Mouse (Mus musculus) limb, embryonic 10.5 days (tissue): ENCODE data around the gene Slc6a19. TPM values are rescaled to one million over a fixed set of nuclear protein-coding genes. Genes with fewer than 3 reads are reported as not detected.

Experiments used
- DNase-seq: peaks from one replicate; pipeline ENCODE4 v3.0.0-alpha.2; 2017; ENCODE audit warnings: low spot score
- H3K27ac ChIP-seq: fragments of 300-500 bp; sonication (generic); 2 replicates; pipeline ENCODE4 v1.5.1; 2016; ENCODE audit warnings: mild to moderate bottlenecking
- H3K27me3 ChIP-seq: fragments of 300-500 bp; sonication (generic); 2 replicates; pipeline ENCODE4 v1.6.1; 2016; ENCODE audit warnings: low read depth, mild to moderate bottlenecking; ENCODE audit not compliant: poor library complexity, severe bottlenecking
- H3K36me3 ChIP-seq: fragments of 300-500 bp; sonication (generic); 2 replicates; pipeline ENCODE4 v1.6.1; 2016; ENCODE audit warnings: mild to moderate bottlenecking, moderate library complexity
- H3K4me1 ChIP-seq: fragments of 300-500 bp; sonication (generic); 2 replicates; pipeline ENCODE4 v1.6.1; 2016
- H3K4me3 ChIP-seq: fragments of 300-500 bp; sonication (generic); 2 replicates; pipeline ENCODE4 v1.5.1; 2016; ENCODE audit warnings: mild to moderate bottlenecking, moderate library complexity
- H3K9me3 ChIP-seq: fragments of 300-500 bp; sonication (generic); replicated peaks from 2 replicates; pipeline ENCODE4 v1.6.1; 2016; ENCODE audit warnings: mild to moderate bottlenecking
- WGBS: fragments of 180-500 bp; shearing (Covaris S2); methylation state at CpG from one replicate; pipeline ENCODE4 v1.1.7; 2016; 5-methylcytosine and 5-hydroxymethylcytosine counted together
- polyA plus RNA-seq: library from polyadenylated mRNA; unstranded; fragments of >200 nt; fragmentation: Nextera tagmentation; extraction: Ambion mirVana; gene quantifications from 2 replicates; pipeline ENCODE4 v1.2.1, GENCODE M21; 2016

Slc6a19 gene
- polyA plus RNA-seq, 1 experiment from 2014 or later: not detected

DNA sequence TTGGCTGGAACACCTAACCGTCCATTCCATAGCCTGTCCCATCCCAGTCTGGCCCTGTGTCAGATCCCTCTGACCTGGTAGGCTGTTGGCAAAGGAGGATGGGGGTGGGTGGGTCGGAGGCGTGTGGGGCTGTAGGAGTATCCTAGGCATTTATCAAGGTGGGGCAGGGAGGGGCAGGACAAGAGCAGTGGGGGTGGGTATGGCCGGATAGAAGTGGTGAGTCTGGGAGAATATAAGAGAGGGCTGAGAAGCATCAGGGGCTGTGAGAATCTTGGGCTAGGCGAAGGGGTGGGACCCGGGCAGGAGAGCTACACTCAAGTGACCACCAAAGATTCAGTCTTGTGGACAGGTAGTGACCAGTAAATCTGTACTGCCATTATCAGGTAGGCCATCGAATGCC, 27.6 kb upstream of the Slc6a19 start:
- Histone ChIP-seq H3K9me3 (no peaks in the 10 kb centered on the region), H3K27ac (0 out of 2 replicates have a peak overlapping the region, but pooled peaks have one; percentile 78), H3K4me3 (peak overlapping the region; percentile 62), H3K36me3 (no peaks in the 10 kb centered on the region), H3K27me3 (peaks cover 57% of the 10 kb centered on the region), H3K4me1 (peaks cover 14% of the 10 kb centered on the region)
- DNase-seq: no peak
- 74% methylated on average over 7 of the region's 7 CpGs for WGBS

DNA sequence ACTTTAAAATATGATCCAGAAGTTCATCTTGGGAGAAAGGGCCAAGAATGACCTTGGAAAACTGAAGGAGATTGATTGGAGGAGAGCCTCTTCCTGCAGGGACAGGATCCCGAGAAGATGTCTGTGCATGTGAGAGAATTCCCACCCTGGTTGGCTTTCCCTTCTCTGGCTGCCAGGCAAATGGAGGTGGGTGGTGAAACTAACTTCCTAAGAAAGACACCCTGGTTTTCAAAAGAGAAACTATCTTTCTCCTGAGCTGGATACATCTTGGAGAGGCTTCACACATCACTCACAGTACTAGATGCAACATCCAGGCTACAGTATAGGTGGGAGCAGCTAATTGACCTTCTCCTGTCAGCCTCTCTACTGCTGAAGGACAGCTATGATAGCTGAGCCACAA, 26.2 kb upstream of the Slc6a19 start:
- Histone ChIP-seq H3K27me3 (peaks cover 57% of the 10 kb centered on the region), H3K4me1 (peaks cover 14% of the 10 kb centered on the region), H3K27ac (no peak overlapping the region), H3K9me3 (no peaks in the 10 kb centered on the region), H3K4me3 (no peak overlapping the region), H3K36me3 (no peaks in the 10 kb centered on the region)
- 56% methylated on average over 1 of the region's 1 CpGs for WGBS
- no peak for DNase-seq

DNA sequence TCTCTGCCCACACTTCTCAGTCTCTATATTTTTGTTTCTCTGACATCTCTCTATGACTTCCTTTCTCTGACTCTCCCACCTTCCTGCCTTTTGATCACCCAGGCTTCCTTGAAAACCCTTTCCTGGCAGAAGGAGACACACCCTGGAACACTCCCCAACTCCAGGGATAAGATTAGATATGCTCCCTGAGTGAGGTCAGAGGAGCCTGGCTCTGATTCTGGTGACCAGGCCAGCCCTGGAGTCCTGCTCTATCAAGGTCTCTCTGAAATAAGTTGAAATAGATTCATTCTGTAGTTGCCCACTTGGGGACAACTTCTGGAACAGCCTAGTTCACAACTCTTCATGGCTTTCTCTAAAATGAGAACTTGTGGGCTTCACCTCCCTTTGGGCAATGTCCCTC, 24.0 kb upstream of the Slc6a19 start:
- peaks cover 38% of the 10 kb centered on the region for H3K27me3 ChIP-seq
- no peaks in the 10 kb centered on the region for H3K36me3 ChIP-seq
- H3K9me3 ChIP-seq: no peaks in the 10 kb centered on the region
- no peak overlapping the region for H3K27ac ChIP-seq
- no peak for DNase-seq
- no peak overlapping the region for H3K4me3 ChIP-seq
- peaks cover 14% of the 10 kb centered on the region for H3K4me1 ChIP-seq

DNA sequence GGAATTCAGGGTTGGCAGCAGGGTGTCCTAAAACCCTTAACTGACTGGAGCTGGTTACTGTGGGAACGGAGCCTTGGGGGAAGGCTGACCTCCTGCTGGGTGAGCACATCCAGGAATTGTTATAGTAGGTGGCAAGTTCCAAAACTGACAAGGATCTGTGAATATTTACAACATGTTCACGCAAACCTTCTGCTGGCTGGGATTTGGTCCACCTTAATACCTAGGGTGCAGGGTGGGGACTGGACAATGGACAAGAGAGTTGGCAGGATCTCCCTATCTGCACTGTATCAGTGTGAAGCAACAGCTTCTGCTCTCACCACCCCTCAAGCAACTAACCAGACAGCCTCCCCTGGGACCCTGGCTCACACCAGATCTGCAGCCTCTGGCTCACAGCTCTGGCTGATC, 23.0 kb upstream of the Slc6a19 start:
- Histone ChIP-seq H3K36me3 (no peaks in the 10 kb centered on the region), H3K27me3 (peaks cover 29% of the 10 kb centered on the region), H3K4me1 (peaks cover 7% of the 10 kb centered on the region), H3K4me3 (no peak overlapping the region), H3K9me3 (no peaks in the 10 kb centered on the region), H3K27ac (no peak overlapping the region)
- 37% methylated on average over 2 of the region's 2 CpGs for WGBS
- DNase-seq: no peak

DNA sequence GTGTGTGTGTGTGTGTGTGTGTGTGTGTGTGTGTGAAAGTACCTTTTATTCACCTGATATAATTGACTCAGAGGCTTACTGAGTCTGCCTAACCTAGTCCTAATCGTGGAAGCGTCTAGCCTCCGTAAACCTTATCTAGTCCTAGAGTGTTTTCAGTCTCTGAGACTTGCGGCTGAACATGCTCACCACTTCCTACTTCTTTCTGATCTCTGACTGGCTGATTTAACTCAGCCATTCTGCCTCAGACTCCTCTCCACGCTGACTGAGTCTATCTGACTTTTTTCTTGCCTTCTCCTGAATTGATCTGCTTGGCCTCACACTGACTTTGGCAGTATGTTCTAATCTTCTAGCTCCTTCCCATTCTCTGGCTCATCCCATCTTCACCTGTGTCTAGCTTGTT, 20.6 kb upstream of the Slc6a19 start:
- no peak overlapping the region for H3K27ac ChIP-seq
- 85% methylated on average over 5 of the region's 5 CpGs for WGBS
- peaks cover 10% of the 10 kb centered on the region; the same call in 1 of the 2 replicates for H3K27me3 ChIP-seq
- H3K9me3 ChIP-seq: no peaks in the 10 kb centered on the region
- no peak overlapping the region for H3K4me3 ChIP-seq
- no peaks in the 10 kb centered on the region for H3K4me1 ChIP-seq
- DNase-seq: no peak
- no peaks in the 10 kb centered on the region for H3K36me3 ChIP-seq

DNA sequence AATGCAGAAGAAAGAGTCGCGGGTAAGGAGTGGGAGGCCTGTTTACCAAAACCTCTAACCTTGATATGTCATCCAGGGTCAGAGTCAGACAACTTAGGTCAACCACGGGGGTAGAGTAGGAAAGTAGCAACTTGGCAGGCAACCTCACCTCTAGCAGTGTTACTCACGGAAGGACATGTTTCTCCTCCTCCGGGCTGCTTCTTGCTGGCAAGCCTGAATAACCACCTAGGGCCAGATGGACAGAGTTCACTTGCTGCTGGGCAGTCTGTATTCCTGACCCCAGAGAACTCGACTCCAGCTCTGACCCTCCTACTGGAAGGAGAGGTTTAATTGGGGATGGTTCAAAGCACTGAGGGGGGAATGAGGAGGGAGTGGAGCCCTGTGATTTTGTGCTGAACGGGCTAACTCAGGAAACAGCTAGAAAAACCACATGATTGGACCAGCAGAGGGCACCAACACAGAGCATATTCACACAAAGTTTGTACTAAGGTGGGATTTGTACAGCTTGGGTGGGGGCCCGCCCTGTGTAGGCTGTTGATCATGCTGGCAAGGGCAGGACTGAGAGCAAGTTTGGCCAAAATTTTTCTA, 18.5 kb upstream of the Slc6a19 start:
- Histone ChIP-seq H3K4me1 (no peaks in the 10 kb centered on the region), H3K27me3 (no peaks in the 10 kb centered on the region), H3K36me3 (no peaks in the 10 kb centered on the region), H3K9me3 (no peaks in the 10 kb centered on the region), H3K4me3 (no peak overlapping the region), H3K27ac (no peak overlapping the region)
- DNase-seq: peak; percentile 58
- WGBS: 39% methylated on average over 8 of the region's 8 CpGs

DNA sequence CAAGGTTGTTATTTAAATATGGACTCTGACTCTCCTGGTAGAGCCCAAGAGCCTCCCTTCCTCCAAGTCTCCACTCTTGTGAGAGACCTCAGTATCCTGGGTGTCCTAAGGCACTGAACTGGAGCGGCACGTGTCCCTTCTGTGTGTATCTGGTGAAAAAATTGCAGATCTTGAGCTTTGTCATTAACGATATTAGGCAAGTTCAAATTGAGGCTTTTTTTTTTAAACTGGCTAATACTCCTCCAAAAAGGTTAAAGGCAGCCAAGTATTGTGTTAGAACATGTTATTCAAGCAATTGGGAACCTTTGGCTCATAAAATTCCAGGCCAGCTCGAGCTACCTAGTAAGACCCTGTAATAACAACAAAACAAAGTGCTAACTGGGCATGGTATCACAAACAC, 15.6 kb upstream of the Slc6a19 start:
- 87% methylated on average over 4 of the region's 4 CpGs for WGBS
- Histone ChIP-seq H3K9me3 (no peaks in the 10 kb centered on the region), H3K27me3 (no peaks in the 10 kb centered on the region), H3K4me1 (no peaks in the 10 kb centered on the region), H3K27ac (no peak overlapping the region), H3K4me3 (no peak overlapping the region), H3K36me3 (no peaks in the 10 kb centered on the region)
- DNase-seq: no peak

DNA sequence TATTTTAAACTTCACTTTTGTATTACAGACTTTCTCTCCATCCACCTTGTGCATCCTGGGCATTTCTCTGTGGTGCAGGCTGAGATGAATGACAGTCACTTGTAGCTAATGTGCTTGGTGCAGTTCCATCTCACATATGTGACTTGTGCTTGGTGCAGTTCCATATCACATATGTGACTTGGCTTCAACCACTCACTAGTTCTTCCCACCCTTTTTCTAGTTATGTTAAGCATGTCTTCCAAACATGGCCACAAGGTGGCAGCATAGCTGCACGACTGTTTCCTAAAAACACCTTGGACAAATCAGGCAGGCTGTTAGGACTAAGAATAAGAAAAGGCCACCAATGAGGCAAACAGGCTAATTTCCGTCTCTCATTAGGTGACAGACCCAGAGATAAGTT, 13.6 kb upstream of the Slc6a19 start:
- DNase-seq: peak; percentile 88
- Histone ChIP-seq H3K4me3 (no peak overlapping the region), H3K9me3 (no peaks in the 10 kb centered on the region), H3K36me3 (no peaks in the 10 kb centered on the region), H3K27me3 (no peaks in the 10 kb centered on the region), H3K4me1 (peaks cover 4% of the 10 kb centered on the region; the same call in 1 of the 2 replicates), H3K27ac (no peak overlapping the region)
- 7% methylated on average over 2 of the region's 2 CpGs for WGBS

DNA sequence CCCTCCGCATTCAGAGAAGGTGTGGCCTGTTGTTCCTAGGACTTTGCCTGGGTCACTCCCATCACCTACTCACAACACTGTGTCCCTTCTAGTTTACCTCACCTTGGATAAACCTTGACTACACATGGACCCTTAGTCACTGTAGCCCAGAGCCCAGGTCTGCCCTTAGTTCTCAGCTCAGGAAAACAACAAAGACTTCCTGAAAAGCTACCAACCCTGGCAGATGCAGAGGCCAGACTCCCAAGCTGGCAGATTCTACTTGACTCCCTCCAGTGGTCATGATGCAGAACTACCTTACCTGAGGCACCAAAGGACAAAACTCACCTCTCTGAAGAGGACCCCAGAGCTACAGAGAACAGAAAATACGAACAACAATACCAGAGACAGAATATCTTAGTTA, 9.4 kb upstream of the Slc6a19 start:
- Histone ChIP-seq H3K36me3 (no peaks in the 10 kb centered on the region), H3K4me1 (peaks cover 4% of the 10 kb centered on the region; the same call in 1 of the 2 replicates), H3K9me3 (no peaks in the 10 kb centered on the region), H3K27me3 (no peaks in the 10 kb centered on the region), H3K4me3 (no peak overlapping the region), H3K27ac (no peak overlapping the region)
- WGBS: 59% methylated on average over 2 of the region's 2 CpGs
- DNase-seq: no peak

DNA sequence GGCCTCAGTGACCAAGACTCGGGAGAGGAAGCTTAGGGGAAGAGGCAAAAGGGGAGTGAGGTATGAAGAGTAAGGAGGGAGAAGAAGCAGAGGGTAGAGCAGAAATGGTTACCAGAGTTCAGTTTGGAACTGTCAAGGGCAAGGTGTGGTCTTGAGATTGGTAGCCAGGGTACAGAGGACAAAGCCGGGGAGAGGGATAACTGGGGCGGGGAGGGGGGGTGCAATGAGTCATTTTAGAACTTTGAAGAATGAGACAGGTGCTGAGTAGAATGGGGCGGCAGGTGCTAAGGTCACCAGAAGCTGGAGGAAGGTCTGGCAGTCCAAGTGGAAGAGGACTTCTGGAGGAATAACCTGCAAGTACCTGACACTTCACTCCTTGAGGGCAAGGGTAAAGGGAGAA, 8.5 kb upstream of the Slc6a19 start:
- Histone ChIP-seq H3K4me1 (peaks cover 4% of the 10 kb centered on the region; the same call in 1 of the 2 replicates), H3K4me3 (no peak overlapping the region), H3K27ac (no peak overlapping the region), H3K27me3 (no peaks in the 10 kb centered on the region), H3K9me3 (no peaks in the 10 kb centered on the region), H3K36me3 (no peaks in the 10 kb centered on the region)
- 84% methylated on average over 4 of the region's 4 CpGs for WGBS
- DNase-seq: no peak

DNA sequence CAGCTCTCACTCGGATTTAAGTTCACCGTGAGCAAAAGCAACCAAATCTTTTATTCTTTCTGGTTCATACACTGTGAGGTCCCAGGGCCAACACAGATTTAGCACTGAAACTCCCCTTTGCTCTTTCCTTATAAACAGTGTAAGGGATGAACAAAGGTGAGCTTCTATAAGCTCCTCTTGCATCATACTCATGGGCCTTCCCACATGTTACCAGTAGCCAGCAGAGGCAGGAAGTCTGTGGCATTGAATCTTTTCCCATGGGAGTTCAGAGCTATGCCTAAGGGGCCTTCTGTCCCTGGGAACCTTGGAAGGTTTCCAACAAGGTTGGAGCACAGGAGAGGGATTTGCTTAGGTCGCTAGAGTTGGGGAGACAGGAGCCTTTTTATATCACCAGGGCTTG, 7.6 kb upstream of the Slc6a19 start:
- WGBS: 84% methylated on average over 3 of the region's 3 CpGs
- Histone ChIP-seq H3K36me3 (no peaks in the 10 kb centered on the region), H3K4me1 (peaks cover 4% of the 10 kb centered on the region; the same call in 1 of the 2 replicates), H3K9me3 (no peaks in the 10 kb centered on the region), H3K27ac (no peak overlapping the region), H3K27me3 (no peaks in the 10 kb centered on the region), H3K4me3 (no peak overlapping the region)
- DNase-seq: no peak

DNA sequence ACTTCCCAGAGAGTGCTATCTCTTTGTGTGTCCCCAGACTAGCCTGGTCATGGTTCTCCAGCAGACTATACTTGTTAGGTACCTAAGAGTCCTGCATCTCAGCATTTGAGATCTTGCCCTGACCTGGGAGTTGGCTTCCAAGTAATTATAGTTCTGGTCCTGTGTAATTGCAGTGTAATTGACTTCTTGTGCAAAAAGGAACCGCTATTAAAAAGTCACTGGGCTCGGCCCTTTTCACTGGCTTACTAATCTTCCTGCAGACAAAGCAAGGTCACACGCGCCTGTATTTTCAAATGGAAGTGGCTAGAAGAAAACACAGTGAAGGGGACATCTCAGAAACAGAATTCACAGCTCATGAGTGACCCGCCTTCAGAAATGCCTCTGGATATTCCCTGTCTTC, 7.1 kb upstream of the Slc6a19 start:
- H3K4me1 ChIP-seq: peaks cover 4% of the 10 kb centered on the region; the same call in 1 of the 2 replicates
- WGBS: 87% methylated on average over 5 of the region's 5 CpGs
- no peaks in the 10 kb centered on the region for H3K36me3 ChIP-seq
- H3K27ac ChIP-seq: no peak overlapping the region
- no peaks in the 10 kb centered on the region for H3K9me3 ChIP-seq
- H3K27me3 ChIP-seq: no peaks in the 10 kb centered on the region
- DNase-seq: no peak
- H3K4me3 ChIP-seq: no peak overlapping the region

DNA sequence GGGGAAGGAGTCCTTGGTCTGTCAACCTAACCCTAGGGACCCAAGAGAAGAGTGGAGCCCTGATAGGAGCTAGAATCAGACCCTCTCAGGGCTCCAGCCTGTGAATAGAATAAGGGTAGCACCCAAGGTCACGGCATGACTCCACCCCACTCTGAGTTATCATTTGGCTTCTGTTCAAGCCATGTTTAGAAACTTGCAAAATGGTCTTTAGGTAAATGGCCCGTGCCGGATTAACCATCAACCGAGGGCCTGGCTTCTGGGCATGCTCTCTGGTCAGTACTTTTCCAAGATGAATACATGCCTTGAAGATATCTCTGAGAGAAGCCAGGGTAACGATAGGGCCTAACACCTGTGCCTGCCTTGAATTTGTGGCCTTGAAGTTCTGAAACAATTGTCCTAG, 6.6 kb upstream of the Slc6a19 start:
- Histone ChIP-seq H3K4me3 (no peak overlapping the region), H3K27me3 (no peaks in the 10 kb centered on the region), H3K4me1 (peaks cover 4% of the 10 kb centered on the region; the same call in 1 of the 2 replicates), H3K27ac (no peak overlapping the region), H3K9me3 (no peaks in the 10 kb centered on the region), H3K36me3 (no peaks in the 10 kb centered on the region)
- WGBS: 90% methylated on average over 5 of the region's 5 CpGs
- no peak for DNase-seq

DNA sequence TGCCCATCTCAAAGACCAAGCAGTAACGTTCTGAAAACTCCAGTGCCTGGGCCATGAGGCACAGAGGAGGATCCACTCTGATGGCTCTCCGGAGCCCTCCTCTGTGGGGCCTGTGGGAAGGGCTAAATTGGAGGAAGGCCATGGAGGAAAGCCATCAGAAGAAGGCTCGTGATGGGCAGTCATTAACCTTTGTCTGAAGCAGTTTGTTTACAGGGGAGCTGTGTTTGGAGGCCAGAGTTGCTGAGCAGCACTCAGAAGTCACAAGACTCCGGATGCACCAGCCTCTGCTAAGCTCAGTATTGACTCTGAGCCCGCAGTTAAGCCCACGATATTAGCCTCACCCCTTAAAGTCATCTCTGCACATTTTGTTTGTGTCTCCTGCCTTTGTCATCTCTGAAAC, 4.8 kb upstream of the Slc6a19 start:
- DNase-seq: no peak

More for the DNA sequence above, 4.8 kb upstream of the Slc6a19 start:
- Histone ChIP-seq H3K9me3 (no peaks in the 10 kb centered on the region), H3K4me1 (peaks cover under 1% of the 10 kb centered on the region; the same call in 1 of the 2 replicates), H3K4me3 (no peak overlapping the region), H3K36me3 (no peaks in the 10 kb centered on the region), H3K27ac (no peak overlapping the region), H3K27me3 (no peaks in the 10 kb centered on the region)
- 69% methylated on average over 6 of the region's 6 CpGs for WGBS
